Mouse (Mus musculus) embryonic facial prominence, embryonic 15.5 days (tissue): ENCODE results near the gene C1qtnf7. TPM values are rescaled to one million over a fixed set of nuclear protein-coding genes. Genes with fewer than 3 reads are reported as not detected.

Experiments used
- ATAC-seq: fragments of 200-750 bp; cut with Nextera tagmentation; 2 replicates; pipeline ENCODE4 v1.8.0; 2017; ENCODE audit warnings: low read depth, moderate TSS enrichment; ENCODE audit not compliant: insufficient number of reproducible peaks, low FRiP score, low TSS enrichment
- H3K27ac ChIP-seq: fragments of 300-500 bp; sonication (generic); replicated peaks from 2 replicates; pipeline ENCODE4 v1.5.1; 2015; ENCODE audit warnings: mild to moderate bottlenecking, inconsistent platforms
- H3K27me3 ChIP-seq: fragments of 300-500 bp; sonication (generic); 2 replicates; pipeline ENCODE4 v1.6.1; 2015; ENCODE audit warnings: inconsistent platforms
- H3K36me3 ChIP-seq: fragments of 300-500 bp; sonication (generic); 2 replicates; pipeline ENCODE4 v1.6.1; 2015; ENCODE audit warnings: mild to moderate bottlenecking, inconsistent platforms
- H3K4me1 ChIP-seq: fragments of 300-500 bp; sonication (generic); 2 replicates; pipeline ENCODE4 v1.6.1; 2015; ENCODE audit warnings: inconsistent platforms
- H3K4me2 ChIP-seq: fragments of 300-500 bp; sonication (generic); replicated peaks from 2 replicates; pipeline ENCODE4 v1.6.1; 2015; ENCODE audit warnings: mild to moderate bottlenecking, inconsistent platforms
- H3K4me3 ChIP-seq: fragments of 300-500 bp; sonication (generic); replicated peaks from 2 replicates; pipeline ENCODE4 v1.5.1; 2015; ENCODE audit warnings: mild to moderate bottlenecking, inconsistent platforms
- H3K9ac ChIP-seq: fragments of 300-500 bp; sonication (generic); 2 replicates; pipeline ENCODE4 v1.6.1; 2015; ENCODE audit warnings: inconsistent platforms
- H3K9me3 ChIP-seq: fragments of 300-500 bp; sonication (generic); replicated peaks from 2 replicates; pipeline ENCODE4 v1.6.1; 2016; ENCODE audit warnings: inconsistent platforms
- WGBS: fragments of 180-500 bp; shearing (Covaris S2); methylation state at CpG from one replicate; pipeline ENCODE4 v1.1.7; 2015; 5-methylcytosine and 5-hydroxymethylcytosine counted together
- polyA plus RNA-seq: library from polyadenylated mRNA; unstranded; fragments of >200 nt; fragmentation: Nextera tagmentation; extraction: Ambion mirVana; gene quantifications from 2 replicates; pipeline ENCODE4 v1.2.1, GENCODE M21; 2015

The C1qtnf7 gene
- polyA plus RNA-seq, 1 experiment from 2014 or later: 18.1 TPM

GRCm38 (mm10) chr5:43539871-43540270, 24.5 kb downstream of the C1qtnf7 start:
- no peak overlapping the region for H3K27ac ChIP-seq
- H3K4me3 ChIP-seq: no peak overlapping the region
- H3K4me2 ChIP-seq: no peak overlapping the region
- peaks cover 11% of the 10 kb centered on the region for H3K4me1 ChIP-seq
- H3K9ac ChIP-seq: no peak overlapping the region
- no peaks in the 10 kb centered on the region for H3K36me3 ChIP-seq
- ATAC-seq: no peak
- H3K27me3 ChIP-seq: no peaks in the 10 kb centered on the region
- no peaks in the 10 kb centered on the region for H3K9me3 ChIP-seq

GRCm38 (mm10) chr5:43541492-43541891, 26.2 kb downstream of the C1qtnf7 start:
- Histone ChIP-seq H3K4me2 (no peak overlapping the region), H3K36me3 (no peaks in the 10 kb centered on the region), H3K4me1 (peaks cover 11% of the 10 kb centered on the region), H3K9me3 (no peaks in the 10 kb centered on the region), H3K9ac (no peak overlapping the region), H3K4me3 (no peak overlapping the region), H3K27me3 (no peaks in the 10 kb centered on the region), H3K27ac (no peak overlapping the region)
- WGBS: 88% methylated on average over 5 of the region's 5 CpGs
- no peak for ATAC-seq

GRCm38 (mm10) chr5:43542246-43542845, 27.0 kb downstream of the C1qtnf7 start:
- WGBS: 56% methylated on average over 7 of the region's 7 CpGs
- Histone ChIP-seq H3K4me1 (peaks cover 11% of the 10 kb centered on the region), H3K4me2 (no peak overlapping the region), H3K4me3 (no peak overlapping the region), H3K27me3 (no peaks in the 10 kb centered on the region), H3K36me3 (no peaks in the 10 kb centered on the region), H3K9me3 (no peaks in the 10 kb centered on the region), H3K27ac (no peak overlapping the region), H3K9ac (no peak overlapping the region)
- no peak for ATAC-seq

GRCm38 (mm10) chr5:43549951-43550350, 34.6 kb downstream of the C1qtnf7 start:
- no peaks in the 10 kb centered on the region for H3K9me3 ChIP-seq
- no peak for ATAC-seq
- no peaks in the 10 kb centered on the region for H3K36me3 ChIP-seq
- H3K27me3 ChIP-seq: no peaks in the 10 kb centered on the region
- no peak overlapping the region for H3K9ac ChIP-seq
- peaks cover 10% of the 10 kb centered on the region for H3K4me1 ChIP-seq
- 0 out of 2 replicates have a peak overlapping the region, but pooled peaks have one; percentile 11 for H3K4me2 ChIP-seq
- peak overlapping the region; percentile 48 for H3K27ac ChIP-seq
- no peak overlapping the region for H3K4me3 ChIP-seq
- 34% methylated on average over 4 of the region's 4 CpGs for WGBS

GRCm38 (mm10) chr5:43550444-43550843, 35.1 kb downstream of the C1qtnf7 start:
- Histone ChIP-seq H3K9ac (no peak overlapping the region), H3K36me3 (no peaks in the 10 kb centered on the region), H3K4me3 (no peak overlapping the region), H3K4me2 (0 out of 2 replicates have a peak overlapping the region, but pooled peaks have one; percentile 11), H3K27ac (peak overlapping the region; percentile 48), H3K4me1 (peaks cover 10% of the 10 kb centered on the region), H3K27me3 (no peaks in the 10 kb centered on the region), H3K9me3 (no peaks in the 10 kb centered on the region)
- no peak for ATAC-seq
- WGBS: 35% methylated on average over 4 of the region's 4 CpGs

- Histone ChIP-seq H3K4me1 (peaks cover 9% of the 10 kb centered on the region), H3K36me3 (no peaks in the 10 kb centered on the region), H3K4me3 (no peak overlapping the region), H3K27ac (no peak overlapping the region), H3K9me3 (no peaks in the 10 kb centered on the region), H3K4me2 (no peak overlapping the region), H3K9ac (no peak overlapping the region), H3K27me3 (no peaks in the 10 kb centered on the region)
- 42% methylated on average over 2 of the region's 2 CpGs for WGBS
- no peak for ATAC-seq
These were observed 39.5 kb downstream of the C1qtnf7 start for GRCm38 (mm10) chr5:43554871-43555270.

GRCm38 (mm10) chr5:43555406-43555805, 40.1 kb downstream of the C1qtnf7 start:
- Histone ChIP-seq H3K9me3 (no peaks in the 10 kb centered on the region), H3K4me2 (no peak overlapping the region), H3K36me3 (no peaks in the 10 kb centered on the region), H3K27me3 (no peaks in the 10 kb centered on the region), H3K9ac (no peak overlapping the region), H3K4me3 (no peak overlapping the region), H3K4me1 (peaks cover 3% of the 10 kb centered on the region), H3K27ac (0 out of 2 replicates have a peak overlapping the region, but pooled peaks have one; percentile 34)
- no peak for ATAC-seq
- WGBS: 71% methylated on average over 6 of the region's 6 CpGs

GRCm38 (mm10) chr5:43557436-43557835, 42.1 kb downstream of the C1qtnf7 start:
- Histone ChIP-seq H3K9ac (no peak overlapping the region), H3K36me3 (no peaks in the 10 kb centered on the region), H3K4me2 (no peak overlapping the region), H3K27me3 (no peaks in the 10 kb centered on the region), H3K27ac (no peak overlapping the region), H3K9me3 (no peaks in the 10 kb centered on the region), H3K4me3 (no peak overlapping the region), H3K4me1 (no peaks in the 10 kb centered on the region)
- WGBS: 73% methylated on average over 5 of the region's 5 CpGs
- no peak for ATAC-seq

- no peaks in the 10 kb centered on the region for H3K9me3 ChIP-seq
- H3K4me3 ChIP-seq: no peak overlapping the region
- 0 out of 2 replicates have a peak, but pooled peaks have one; percentile 29 for ATAC-seq
- H3K4me2 ChIP-seq: no peak overlapping the region
- no peaks in the 10 kb centered on the region for H3K27me3 ChIP-seq
- no peaks in the 10 kb centered on the region for H3K36me3 ChIP-seq
- H3K27ac ChIP-seq: no peak overlapping the region
- no peaks in the 10 kb centered on the region for H3K4me1 ChIP-seq
- H3K9ac ChIP-seq: no peak overlapping the region
- 21% methylated on average over 2 of the region's 2 CpGs for WGBS
These were observed 46.4 kb downstream of the C1qtnf7 start for GRCm38 (mm10) chr5:43561639-43562252.

- no peak overlapping the region for H3K9ac ChIP-seq
- H3K27me3 ChIP-seq: no peaks in the 10 kb centered on the region
- WGBS: 69% methylated on average over 3 of the region's 3 CpGs
- no peaks in the 10 kb centered on the region for H3K9me3 ChIP-seq
- no peak overlapping the region for H3K4me3 ChIP-seq
- H3K4me1 ChIP-seq: no peaks in the 10 kb centered on the region
- no peak overlapping the region for H3K4me2 ChIP-seq
- H3K36me3 ChIP-seq: no peaks in the 10 kb centered on the region
- H3K27ac ChIP-seq: no peak overlapping the region
- ATAC-seq: no peak
These were observed 54.5 kb downstream of the C1qtnf7 start for GRCm38 (mm10) chr5:43569720-43570359.

- Histone ChIP-seq H3K4me2 (no peak overlapping the region), H3K9ac (no peak overlapping the region), H3K27ac (no peak overlapping the region), H3K4me1 (0 out of 2 replicates have a peak, but pooled peaks cover 12% of the 10 kb centered on the region), H3K36me3 (no peaks in the 10 kb centered on the region), H3K9me3 (no peaks in the 10 kb centered on the region), H3K27me3 (no peaks in the 10 kb centered on the region), H3K4me3 (no peak overlapping the region)
- ATAC-seq: no peak
- 37% methylated on average over 2 of the region's 2 CpGs for WGBS
These were observed 67.5 kb downstream of the C1qtnf7 start for GRCm38 (mm10) chr5:43582876-43583275.
